Mouse (Mus musculus): ENCODE results near the gene Srl. TPM values are rescaled to one million over a fixed set of nuclear protein-coding genes. Genes with fewer than 3 reads are reported as not detected.

Srl gene
- polyA plus RNA-seq, 1 experiment from 2014 or later = 8.8 TPM

GRCm38 (mm10) chr16:4456391-4456790, 85.2 kb downstream of the Srl start:
- Histone ChIP-seq H3K4me2 (no peak overlapping the region), H3K4me1 (replicated peaks; ENCODE audit: control insufficient read depth, insufficient read depth, low read length) (no peaks in the 10 kb centered on the region), H3K27me3 (replicated peaks; ENCODE audit: control insufficient read depth, insufficient read depth, low read length) (no peaks in the 10 kb centered on the region), H3K36me3 (ENCODE audit: control insufficient read depth, insufficient read depth, low read length) (no peaks in the 10 kb centered on the region), H3K27ac (ENCODE audit: low read depth, low read length) (no peak overlapping the region), H3K4me3 (ENCODE audit: low read depth, low read length) (no peak overlapping the region), H3K9ac (ENCODE audit: low read depth, low read length) (no peak overlapping the region), H3K9me3 (ENCODE audit: control insufficient read depth, low read length) (no peaks in the 10 kb centered on the region)
- ATAC-seq (replicated peaks; ENCODE audit: low FRiP score) = no peak
- DNase-seq (ENCODE audit: low spot score) = no peak
- 79% methylated on average over 5 of the region's 5 CpGs for WGBS

GRCm38 (mm10) chr16:4455693-4456092, 85.9 kb downstream of the Srl start:
- DNase-seq (ENCODE audit: low spot score) (no peak), ATAC-seq (replicated peaks; ENCODE audit: low FRiP score) (no peak)

DNA sequence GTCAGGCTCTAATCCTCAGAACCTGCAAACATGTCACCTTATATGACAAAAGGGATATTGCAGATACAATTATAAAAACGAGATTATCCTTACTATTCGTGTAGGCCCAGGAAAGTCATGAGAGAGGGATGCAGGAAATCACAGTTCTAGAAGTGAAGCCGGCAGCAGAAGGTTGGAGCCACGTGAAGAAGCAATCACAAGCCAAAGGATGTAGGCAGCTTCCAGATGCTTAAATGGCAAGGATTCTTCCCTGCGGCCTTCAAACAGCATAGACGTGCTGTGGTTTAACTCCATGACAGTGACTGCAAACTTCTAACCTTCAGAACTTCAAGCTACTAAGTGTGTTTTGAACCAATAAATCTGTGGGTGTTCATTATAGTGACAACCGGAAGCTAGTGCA, 87.1 kb downstream of the Srl start:
- no peak for DNase-seq (ENCODE audit: low spot score)
- 76% methylated on average over 7 of the region's 7 CpGs for WGBS
- Histone ChIP-seq H3K4me2 (no peak overlapping the region), H3K4me3 (ENCODE audit: low read depth, low read length) (no peak overlapping the region), H3K9ac (ENCODE audit: low read depth, low read length) (no peak overlapping the region), H3K36me3 (ENCODE audit: control insufficient read depth, insufficient read depth, low read length) (no peaks in the 10 kb centered on the region), H3K27me3 (replicated peaks; ENCODE audit: control insufficient read depth, insufficient read depth, low read length) (no peaks in the 10 kb centered on the region), H3K9me3 (ENCODE audit: control insufficient read depth, low read length) (no peaks in the 10 kb centered on the region), H3K27ac (ENCODE audit: low read depth, low read length) (no peak overlapping the region), H3K4me1 (replicated peaks; ENCODE audit: control insufficient read depth, insufficient read depth, low read length) (no peaks in the 10 kb centered on the region)
- no peak for ATAC-seq (replicated peaks; ENCODE audit: low FRiP score)

More at GRCm38 (mm10) chr16:4455693-4456092, 85.9 kb downstream of the Srl start:
- H3K4me1 ChIP-seq (replicated peaks; ENCODE audit: control insufficient read depth, insufficient read depth, low read length) = no peaks in the 10 kb centered on the region
- no peaks in the 10 kb centered on the region for H3K27me3 ChIP-seq (replicated peaks; ENCODE audit: control insufficient read depth, insufficient read depth, low read length)
- H3K4me3 ChIP-seq (ENCODE audit: low read depth, low read length) = no peak overlapping the region
- no peak overlapping the region for H3K9ac ChIP-seq (ENCODE audit: low read depth, low read length)
- no peak overlapping the region for H3K4me2 ChIP-seq
- no peaks in the 10 kb centered on the region for H3K9me3 ChIP-seq (ENCODE audit: control insufficient read depth, low read length)
- no peaks in the 10 kb centered on the region for H3K36me3 ChIP-seq (ENCODE audit: control insufficient read depth, insufficient read depth, low read length)
- H3K27ac ChIP-seq (ENCODE audit: low read depth, low read length) = no peak overlapping the region
- WGBS = 59% methylated on average over 4 of the region's 4 CpGs

DNA sequence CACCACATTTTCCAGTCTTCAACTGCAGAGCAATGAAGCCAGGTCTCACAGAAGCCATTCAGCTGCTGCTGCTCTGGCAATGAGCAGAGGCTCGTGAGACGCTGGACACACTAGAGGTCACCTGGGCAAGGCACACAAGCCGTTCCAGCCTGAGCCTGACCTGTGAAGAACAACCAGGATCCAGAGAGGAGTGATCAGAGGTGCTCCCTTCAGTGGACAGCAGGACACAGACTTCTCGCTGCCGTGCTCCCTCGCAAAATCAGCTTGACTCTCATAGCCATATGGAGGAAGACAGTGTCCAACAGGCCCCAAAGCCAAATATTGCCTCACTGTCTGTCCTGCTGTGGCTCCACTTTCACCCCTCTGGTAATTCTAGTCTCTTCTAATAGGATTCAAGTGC, 92.2 kb downstream of the Srl start:
- WGBS = 83% methylated on average over 6 of the region's 6 CpGs
- no peak for ATAC-seq (replicated peaks; ENCODE audit: low FRiP score)
- DNase-seq (ENCODE audit: low spot score) = no peak
- Histone ChIP-seq H3K27ac (ENCODE audit: low read depth, low read length) (no peak overlapping the region), H3K9me3 (ENCODE audit: control insufficient read depth, low read length) (no peaks in the 10 kb centered on the region), H3K4me2 (no peak overlapping the region), H3K27me3 (replicated peaks; ENCODE audit: control insufficient read depth, insufficient read depth, low read length) (no peaks in the 10 kb centered on the region), H3K36me3 (ENCODE audit: control insufficient read depth, insufficient read depth, low read length) (no peaks in the 10 kb centered on the region), H3K4me1 (replicated peaks; ENCODE audit: control insufficient read depth, insufficient read depth, low read length) (no peaks in the 10 kb centered on the region), H3K4me3 (ENCODE audit: low read depth, low read length) (no peak overlapping the region), H3K9ac (ENCODE audit: low read depth, low read length) (no peak overlapping the region)

DNA sequence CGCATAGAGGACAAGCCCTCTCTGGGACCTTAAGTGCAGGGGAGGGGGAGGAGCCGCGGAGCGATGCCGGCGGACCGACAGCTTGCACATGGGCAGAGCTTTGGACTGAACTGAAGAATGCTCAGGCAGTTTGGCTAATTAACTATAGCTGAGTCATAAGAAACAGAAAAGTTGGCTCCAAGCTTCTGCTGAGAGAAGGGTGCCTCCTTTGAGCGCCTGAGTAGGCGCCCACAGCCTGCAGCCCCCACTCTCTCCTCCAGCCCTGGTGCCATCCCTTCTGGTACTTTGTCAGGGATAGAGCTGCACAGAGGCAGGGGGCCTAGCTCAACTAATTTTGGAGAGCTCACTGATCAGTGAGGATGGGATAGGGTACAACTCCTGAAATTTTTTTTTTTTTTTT, 93.4 kb downstream of the Srl start:
- H3K27me3 ChIP-seq (replicated peaks; ENCODE audit: control insufficient read depth, insufficient read depth, low read length) = no peaks in the 10 kb centered on the region
- H3K36me3 ChIP-seq (ENCODE audit: control insufficient read depth, insufficient read depth, low read length) = no peaks in the 10 kb centered on the region
- WGBS = 54% methylated on average over 9 of the region's 9 CpGs
- H3K4me1 ChIP-seq (replicated peaks; ENCODE audit: control insufficient read depth, insufficient read depth, low read length) = no peaks in the 10 kb centered on the region
- no peak overlapping the region for H3K4me2 ChIP-seq
- no peak overlapping the region for H3K27ac ChIP-seq (ENCODE audit: low read depth, low read length)
- no peaks in the 10 kb centered on the region for H3K9me3 ChIP-seq (ENCODE audit: control insufficient read depth, low read length)
- H3K9ac ChIP-seq (ENCODE audit: low read depth, low read length) = no peak overlapping the region
- H3K4me3 ChIP-seq (ENCODE audit: low read depth, low read length) = no peak overlapping the region
- no peak for DNase-seq (ENCODE audit: low spot score)
- no peak for ATAC-seq (replicated peaks; ENCODE audit: low FRiP score)

- Histone ChIP-seq H3K4me3 (ENCODE audit: low read depth, low read length) (no peak overlapping the region), H3K36me3 (ENCODE audit: control insufficient read depth, insufficient read depth, low read length) (no peaks in the 10 kb centered on the region), H3K9ac (ENCODE audit: low read depth, low read length) (no peak overlapping the region), H3K27me3 (replicated peaks; ENCODE audit: control insufficient read depth, insufficient read depth, low read length) (no peaks in the 10 kb centered on the region), H3K27ac (ENCODE audit: low read depth, low read length) (no peak overlapping the region), H3K9me3 (ENCODE audit: control insufficient read depth, low read length) (no peaks in the 10 kb centered on the region), H3K4me2 (no peak overlapping the region), H3K4me1 (replicated peaks; ENCODE audit: control insufficient read depth, insufficient read depth, low read length) (no peaks in the 10 kb centered on the region)
- no peak for DNase-seq (ENCODE audit: low spot score)
- WGBS = 59% methylated on average over 4 of the region's 4 CpGs
- no peak for ATAC-seq (replicated peaks; ENCODE audit: low FRiP score)
Observed at GRCm38 (mm10) chr16:4446395-4446794, 95.2 kb downstream of the Srl start.

DNA sequence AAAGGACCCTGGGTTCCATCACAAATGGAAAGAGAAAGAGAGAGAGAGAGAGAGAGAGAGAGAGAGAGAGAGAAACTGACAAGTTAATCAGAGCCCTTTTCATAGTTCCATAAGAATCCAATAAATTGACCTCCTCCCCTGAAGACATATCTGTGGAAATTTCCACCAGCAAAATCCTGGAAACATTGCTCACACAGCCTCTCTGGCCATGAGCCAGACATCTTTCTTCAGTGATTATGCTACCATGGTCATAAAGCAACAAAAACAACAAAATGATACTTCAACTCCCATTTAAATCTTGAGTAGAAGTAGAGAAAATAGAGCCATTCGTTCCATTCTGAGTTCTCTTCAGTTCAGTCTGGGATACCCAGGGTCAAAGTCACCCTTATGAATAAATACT, 97.2 kb downstream of the Srl start:
- Histone ChIP-seq H3K4me3 (ENCODE audit: low read depth, low read length) (no peak overlapping the region), H3K9ac (ENCODE audit: low read depth, low read length) (no peak overlapping the region), H3K9me3 (ENCODE audit: control insufficient read depth, low read length) (no peaks in the 10 kb centered on the region), H3K4me2 (no peak overlapping the region), H3K36me3 (ENCODE audit: control insufficient read depth, insufficient read depth, low read length) (no peaks in the 10 kb centered on the region), H3K27me3 (replicated peaks; ENCODE audit: control insufficient read depth, insufficient read depth, low read length) (no peaks in the 10 kb centered on the region), H3K27ac (ENCODE audit: low read depth, low read length) (no peak overlapping the region), H3K4me1 (replicated peaks; ENCODE audit: control insufficient read depth, insufficient read depth, low read length) (no peaks in the 10 kb centered on the region)
- DNase-seq (ENCODE audit: low spot score) = no peak
- no peak for ATAC-seq (replicated peaks; ENCODE audit: low FRiP score)
- 83% methylated on average over 1 of the region's 1 CpGs for WGBS

GRCm38 (mm10) chr16:4439302-4440066, 102.1 kb downstream of the Srl start:
- H3K4me3 ChIP-seq (ENCODE audit: low read depth, low read length) = no peak overlapping the region
- no peak for DNase-seq (ENCODE audit: low spot score)
- WGBS = 67% methylated on average over 10 of the region's 10 CpGs

DNA sequence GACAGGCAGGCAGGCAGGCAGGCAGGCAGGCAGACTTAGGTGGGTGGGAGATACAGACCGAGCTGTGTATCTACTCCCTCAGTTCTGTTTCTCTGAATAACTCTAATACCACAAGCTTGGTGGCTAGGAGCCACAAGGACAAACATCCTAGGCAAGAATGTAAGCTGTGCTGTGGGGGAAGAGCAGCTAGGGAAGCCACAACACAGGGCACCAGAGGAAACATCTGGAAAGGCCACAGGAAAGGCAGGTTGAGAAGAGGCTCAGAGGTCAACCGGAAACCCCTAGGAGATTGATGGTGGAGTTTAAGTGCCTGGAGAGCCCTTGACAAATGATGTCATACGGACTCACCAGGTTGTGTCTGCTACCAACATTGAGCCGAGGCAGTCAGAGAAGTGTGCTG, 104.9 kb downstream of the Srl start:
- Histone ChIP-seq H3K4me2 (no peak overlapping the region), H3K9me3 (ENCODE audit: control insufficient read depth, low read length) (no peaks in the 10 kb centered on the region), H3K4me3 (ENCODE audit: low read depth, low read length) (no peak overlapping the region), H3K27ac (ENCODE audit: low read depth, low read length) (no peak overlapping the region), H3K36me3 (ENCODE audit: control insufficient read depth, insufficient read depth, low read length) (no peaks in the 10 kb centered on the region), H3K4me1 (replicated peaks; ENCODE audit: control insufficient read depth, insufficient read depth, low read length) (no peaks in the 10 kb centered on the region), H3K27me3 (replicated peaks; ENCODE audit: control insufficient read depth, insufficient read depth, low read length) (no peaks in the 10 kb centered on the region), H3K9ac (ENCODE audit: low read depth, low read length) (no peak overlapping the region)
- ATAC-seq (replicated peaks; ENCODE audit: low FRiP score) (no peak; the same call in 1 of the 2 replicates), DNase-seq (ENCODE audit: low spot score) (no peak)
- WGBS = 27% methylated on average over 4 of the region's 4 CpGs

More at GRCm38 (mm10) chr16:4439302-4440066, 102.1 kb downstream of the Srl start:
- Histone ChIP-seq H3K9ac (ENCODE audit: low read depth, low read length) (no peak overlapping the region), H3K9me3 (ENCODE audit: control insufficient read depth, low read length) (no peaks in the 10 kb centered on the region), H3K4me1 (replicated peaks; ENCODE audit: control insufficient read depth, insufficient read depth, low read length) (no peaks in the 10 kb centered on the region), H3K4me2 (no peak overlapping the region), H3K36me3 (ENCODE audit: control insufficient read depth, insufficient read depth, low read length) (no peaks in the 10 kb centered on the region), H3K27ac (ENCODE audit: low read depth, low read length) (no peak overlapping the region), H3K27me3 (replicated peaks; ENCODE audit: control insufficient read depth, insufficient read depth, low read length) (no peaks in the 10 kb centered on the region)
- ATAC-seq (replicated peaks; ENCODE audit: low FRiP score) = no peak

All from liver, embryonic 11.5 days (tissue).